Mouse (Mus musculus) stomach, embryonic 15.5 days (tissue): ENCODE measurements around the gene Trpv4. TPM values are rescaled to one million over a fixed set of nuclear protein-coding genes. Genes with fewer than 3 reads are reported as not detected.

Experiments used
- ATAC-seq: fragments of 200-750 bp; cut with Nextera tagmentation; 2 replicates; pipeline ENCODE4 v1.8.0; 2017; ENCODE audit warnings: low read depth, moderate number of reproducible peaks, moderate TSS enrichment; ENCODE audit not compliant: insufficient read depth, low FRiP score
- H3K27ac ChIP-seq: fragments of 300-500 bp; sonication (generic); 2 replicates; pipeline ENCODE4 v1.5.1; 2015; ENCODE audit warnings: mild to moderate bottlenecking, inconsistent platforms
- H3K27me3 ChIP-seq: fragments of 300-500 bp; sonication (generic); replicated peaks from 2 replicates; pipeline ENCODE4 v1.6.1; 2015; ENCODE audit warnings: inconsistent platforms
- H3K36me3 ChIP-seq: fragments of 300-500 bp; sonication (generic); 2 replicates; pipeline ENCODE4 v1.6.1; 2015; ENCODE audit warnings: inconsistent platforms
- H3K4me1 ChIP-seq: fragments of 300-500 bp; sonication (generic); 2 replicates; pipeline ENCODE4 v1.6.1; 2015; ENCODE audit warnings: inconsistent platforms
- H3K4me2 ChIP-seq: fragments of 300-500 bp; sonication (generic); 2 replicates; pipeline ENCODE4 v1.6.1; 2015; ENCODE audit warnings: mild to moderate bottlenecking, inconsistent platforms
- H3K4me3 ChIP-seq: fragments of 300-500 bp; sonication (generic); replicated peaks from 2 replicates; pipeline ENCODE4 v1.5.1; 2015; ENCODE audit warnings: inconsistent platforms
- H3K9ac ChIP-seq: fragments of 300-500 bp; sonication (generic); 2 replicates; pipeline ENCODE4 v1.6.1; 2015; ENCODE audit warnings: inconsistent platforms
- H3K9me3 ChIP-seq: fragments of 300-500 bp; sonication (generic); 2 replicates; pipeline ENCODE4 v1.6.1; 2016; ENCODE audit warnings: inconsistent platforms
- WGBS: fragments of 180-500 bp; shearing (Covaris S2); methylation state at CpG from one replicate; pipeline ENCODE4 v1.1.7; 2015; 5-methylcytosine and 5-hydroxymethylcytosine counted together
- polyA plus RNA-seq: library from polyadenylated mRNA; unstranded; fragments of >200 nt; fragmentation: Nextera tagmentation; extraction: Ambion mirVana; gene quantifications from 2 replicates; pipeline ENCODE4 v1.2.1, GENCODE M21; 2015

The Trpv4 gene
- polyA plus RNA-seq, 1 experiment from 2014 or later, result 1.9 TPM

DNA sequence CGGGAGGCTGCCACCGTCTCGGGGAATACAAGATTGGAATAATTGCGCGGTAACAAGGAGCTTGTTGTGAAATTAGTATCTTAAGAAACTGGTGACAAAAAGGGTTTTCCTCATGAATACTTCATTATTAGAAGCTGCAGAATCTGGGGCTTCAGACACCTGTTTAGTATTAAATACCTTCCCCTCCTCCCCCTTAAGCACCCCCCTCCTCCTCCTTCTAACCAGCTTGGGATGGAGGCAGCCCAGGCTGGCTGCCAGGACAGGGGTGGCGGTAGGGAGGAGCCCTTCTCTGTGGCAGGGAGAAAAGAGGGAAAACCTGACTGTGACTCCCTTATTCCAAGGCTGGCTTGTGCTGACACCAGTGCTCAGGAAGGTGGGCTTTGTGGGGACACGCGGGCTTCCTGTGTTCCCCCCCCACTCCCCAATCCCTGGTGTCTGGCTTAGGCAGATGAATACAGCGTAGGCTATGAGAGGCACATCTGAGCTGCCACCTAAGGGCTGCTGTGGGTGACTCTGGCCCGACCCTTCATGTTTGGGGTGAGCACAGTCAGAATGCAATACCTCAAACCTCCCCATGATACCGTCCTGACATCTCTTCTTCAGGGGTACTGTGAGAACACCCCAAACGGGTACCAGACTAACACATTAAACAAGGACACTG lies 64.9 kb downstream of the Trpv4 start:
- no peaks in the 10 kb centered on the region for H3K9me3 ChIP-seq
- no peaks in the 10 kb centered on the region for H3K27me3 ChIP-seq
- no peak overlapping the region for H3K9ac ChIP-seq
- H3K4me3 ChIP-seq, result no peak overlapping the region
- H3K27ac ChIP-seq, result 0 out of 2 replicates have a peak overlapping the region, but pooled peaks have one; percentile 10
- H3K36me3 ChIP-seq, result no peaks in the 10 kb centered on the region
- WGBS, result 77% methylated on average over 11 of the region's 12 CpGs
- no peak for ATAC-seq
- no peak overlapping the region for H3K4me2 ChIP-seq
- H3K4me1 ChIP-seq, result peaks cover 78% of the 10 kb centered on the region

DNA sequence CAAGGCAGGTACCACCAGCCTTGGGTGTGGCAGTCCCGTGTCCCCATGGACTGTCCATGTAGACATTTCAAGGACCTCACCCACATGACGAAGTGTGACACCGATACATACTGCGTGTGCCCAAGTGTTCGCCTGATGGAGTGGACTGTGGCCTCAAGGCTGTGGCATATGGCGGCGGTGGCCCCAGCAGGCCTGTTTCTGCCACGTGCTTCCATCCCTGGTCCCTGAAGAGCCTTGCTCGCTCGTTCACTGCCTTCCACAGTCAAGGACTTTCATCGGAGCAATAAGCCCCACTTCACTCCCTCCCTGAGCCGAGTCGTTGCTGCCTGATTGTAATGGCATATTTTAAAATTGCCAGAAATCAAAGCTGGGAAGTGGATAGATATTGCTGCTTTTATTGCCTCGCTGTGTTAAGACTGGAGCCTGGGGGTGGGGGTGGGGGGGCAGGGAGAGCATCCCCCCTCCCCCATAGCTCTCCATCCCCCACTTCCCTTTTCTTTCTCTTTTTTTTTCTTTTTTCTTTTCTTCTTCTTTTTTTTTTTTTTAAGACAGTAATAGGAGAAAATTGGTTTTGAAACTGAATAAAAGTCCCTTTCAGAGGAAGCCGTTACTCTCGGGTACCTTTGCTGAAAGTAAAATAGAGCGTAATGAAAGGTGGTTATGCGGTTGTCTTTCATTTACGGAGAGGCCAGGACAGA lies 65.6 kb downstream of the Trpv4 start:
- Histone ChIP-seq H3K4me1 (peaks cover 78% of the 10 kb centered on the region), H3K4me2 (no peak overlapping the region), H3K9me3 (no peaks in the 10 kb centered on the region), H3K36me3 (no peaks in the 10 kb centered on the region), H3K9ac (no peak overlapping the region), H3K4me3 (no peak overlapping the region), H3K27me3 (no peaks in the 10 kb centered on the region), H3K27ac (no peak overlapping the region)
- no peak for ATAC-seq
- WGBS, result 77% methylated on average over 19 of the region's 19 CpGs

- no peak overlapping the region for H3K9ac ChIP-seq
Measured at GRCm38 (mm10) chr5:114591151-114591561, 67.1 kb downstream of the Trpv4 start.

DNA sequence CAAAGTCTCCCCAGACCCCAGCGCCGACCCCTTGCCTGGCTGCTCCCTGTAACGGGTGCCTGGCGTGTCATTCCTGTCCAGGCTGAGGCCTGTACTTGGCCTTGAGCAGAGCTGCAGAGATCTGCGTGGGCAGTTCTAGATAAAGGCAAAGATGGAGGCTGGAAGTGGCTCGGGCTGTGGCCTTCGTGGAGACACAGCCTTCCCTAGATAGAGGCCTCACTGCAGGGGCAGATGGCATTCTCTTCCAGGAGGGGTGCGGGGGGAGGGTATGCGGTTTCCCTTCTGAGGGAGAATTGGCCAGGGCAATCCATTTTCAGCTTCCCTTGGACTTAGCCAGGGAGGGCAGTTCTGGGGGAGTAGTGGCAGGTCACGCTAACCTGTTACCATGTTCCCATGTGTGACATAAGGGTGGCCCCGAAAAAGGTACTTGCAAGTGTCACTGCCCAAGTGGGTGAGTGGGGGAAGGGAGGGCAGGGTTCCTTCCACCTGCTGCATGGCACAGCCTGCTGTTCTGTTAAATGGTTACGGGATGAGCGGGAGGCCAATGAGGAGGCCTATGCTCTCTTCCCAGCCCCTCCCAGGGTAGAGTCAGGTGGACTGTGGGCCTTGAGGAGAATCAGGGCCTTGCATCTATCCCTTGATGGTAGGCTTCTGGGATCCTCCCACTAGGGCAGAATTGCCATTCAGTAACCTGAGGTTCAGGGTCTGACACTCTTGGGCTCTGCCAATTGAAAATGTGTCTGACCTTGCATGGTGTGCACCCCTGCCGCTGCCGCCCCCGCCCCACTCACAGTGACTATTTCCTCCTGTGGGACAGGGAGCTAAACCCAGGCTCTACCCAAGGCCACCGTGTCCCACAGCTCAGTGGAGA lies 67.9 kb downstream of the Trpv4 start:
- no peak for ATAC-seq
- Histone ChIP-seq H3K4me3 (no peak overlapping the region), H3K27ac (0 out of 2 replicates have a peak overlapping the region, but pooled peaks have one; percentile 18), H3K27me3 (no peaks in the 10 kb centered on the region), H3K4me2 (0 out of 2 replicates have a peak overlapping the region, but pooled peaks have one; percentile 15), H3K9me3 (no peaks in the 10 kb centered on the region), H3K4me1 (peaks cover 78% of the 10 kb centered on the region), H3K9ac (no peak overlapping the region), H3K36me3 (no peaks in the 10 kb centered on the region)
- 72% methylated on average over 17 of the region's 17 CpGs for WGBS

More at GRCm38 (mm10) chr5:114591151-114591561, 67.1 kb downstream of the Trpv4 start:
- 26% methylated on average over 15 of the region's 15 CpGs for WGBS
- no peaks in the 10 kb centered on the region for H3K36me3 ChIP-seq
- H3K4me3 ChIP-seq, result no peak overlapping the region
- ATAC-seq, result no peak
- H3K9me3 ChIP-seq, result no peaks in the 10 kb centered on the region
- peak overlapping the region; percentile 15; the same call in 1 of the 2 replicates for H3K4me2 ChIP-seq
- no peaks in the 10 kb centered on the region for H3K27me3 ChIP-seq
- peaks cover 75% of the 10 kb centered on the region for H3K4me1 ChIP-seq
- peak overlapping the region; percentile 18; the same call in 1 of the 2 replicates for H3K27ac ChIP-seq

DNA sequence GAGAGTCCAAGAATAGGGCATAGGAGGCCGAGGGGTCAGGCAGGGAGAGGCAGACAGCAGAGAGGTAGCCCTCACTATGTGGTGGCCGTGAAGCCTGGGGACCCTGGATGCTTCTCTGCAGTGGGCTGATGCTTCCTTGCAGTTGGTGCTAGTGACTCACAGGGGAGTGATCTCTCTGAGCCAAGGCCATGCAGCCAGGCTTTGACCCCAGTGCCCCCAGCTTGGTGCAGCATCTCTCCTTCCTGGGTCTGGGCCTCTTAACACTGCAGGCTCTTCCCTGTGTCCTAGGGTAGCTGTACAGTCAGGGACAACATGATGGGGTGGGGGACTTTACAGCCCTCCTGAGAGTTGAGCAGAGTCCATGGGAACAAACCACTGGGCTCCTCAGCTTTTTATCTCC lies 68.8 kb downstream of the Trpv4 start:
- Histone ChIP-seq H3K4me2 (no peak overlapping the region), H3K9me3 (no peaks in the 10 kb centered on the region), H3K9ac (no peak overlapping the region), H3K27me3 (no peaks in the 10 kb centered on the region), H3K4me3 (no peak overlapping the region), H3K36me3 (no peaks in the 10 kb centered on the region), H3K4me1 (peaks cover 81% of the 10 kb centered on the region), H3K27ac (no peak overlapping the region)
- ATAC-seq, result no peak
- 44% methylated on average over 2 of the region's 2 CpGs for WGBS

GRCm38 (mm10) chr5:114589026-114589425 lies 69.2 kb downstream of the Trpv4 start:
- no peak overlapping the region for H3K27ac ChIP-seq
- H3K9ac ChIP-seq, result no peak overlapping the region
- peaks cover 81% of the 10 kb centered on the region for H3K4me1 ChIP-seq
- H3K4me2 ChIP-seq, result no peak overlapping the region
- WGBS, result 47% methylated on average over 6 of the region's 6 CpGs
- no peaks in the 10 kb centered on the region for H3K27me3 ChIP-seq
- H3K9me3 ChIP-seq, result no peaks in the 10 kb centered on the region
- H3K36me3 ChIP-seq, result no peaks in the 10 kb centered on the region
- no peak for ATAC-seq
- no peak overlapping the region for H3K4me3 ChIP-seq

DNA sequence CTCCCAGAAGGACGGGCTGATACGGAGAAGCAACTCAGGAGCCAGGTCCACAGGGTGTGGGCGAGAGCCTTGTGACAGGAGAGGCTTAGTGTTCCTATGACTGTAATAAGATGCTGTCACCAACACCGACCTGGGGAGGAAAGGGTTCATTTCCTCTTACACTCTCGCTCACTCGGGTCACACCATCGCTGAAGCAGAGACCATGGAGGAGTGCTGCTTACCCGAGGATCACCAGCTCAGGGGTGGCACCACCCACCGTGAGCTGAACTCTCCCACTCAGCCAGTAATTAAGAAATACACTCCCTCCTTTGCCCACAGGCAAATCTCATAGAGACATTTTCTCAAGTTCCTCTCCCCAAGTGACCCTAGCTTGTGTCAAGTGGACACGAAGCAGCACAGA lies 69.8 kb downstream of the Trpv4 start:
- no peaks in the 10 kb centered on the region for H3K9me3 ChIP-seq
- peaks cover 80% of the 10 kb centered on the region for H3K4me1 ChIP-seq
- H3K36me3 ChIP-seq, result no peaks in the 10 kb centered on the region
- H3K27ac ChIP-seq, result no peak overlapping the region
- WGBS, result 48% methylated on average over 10 of the region's 10 CpGs
- H3K27me3 ChIP-seq, result no peaks in the 10 kb centered on the region
- H3K9ac ChIP-seq, result no peak overlapping the region
- H3K4me3 ChIP-seq, result no peak overlapping the region
- ATAC-seq, result no peak
- H3K4me2 ChIP-seq, result no peak overlapping the region

DNA sequence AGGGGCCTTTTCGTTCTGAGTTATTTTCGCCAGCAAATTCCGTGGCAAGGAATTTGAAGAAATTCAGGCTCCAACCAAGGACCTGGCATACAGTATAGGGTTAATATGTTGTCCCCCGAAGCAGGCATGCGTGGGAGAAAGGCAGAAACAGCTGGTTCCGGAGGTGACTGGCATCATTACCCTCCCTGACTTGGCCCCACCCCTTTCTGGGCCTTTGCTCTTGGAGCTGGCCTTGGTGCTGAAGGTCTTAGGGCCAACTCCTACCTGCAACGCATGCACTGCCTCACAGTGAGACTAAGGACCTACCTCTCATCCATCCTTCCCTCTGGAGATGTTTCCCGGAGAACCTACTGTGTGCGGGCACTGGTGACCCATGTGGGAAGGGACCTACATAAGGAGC lies 70.3 kb downstream of the Trpv4 start:
- 39% methylated on average over 9 of the region's 9 CpGs for WGBS
- no peaks in the 10 kb centered on the region for H3K9me3 ChIP-seq
- peaks cover 78% of the 10 kb centered on the region for H3K4me1 ChIP-seq
- no peak for ATAC-seq
- no peak overlapping the region for H3K27ac ChIP-seq
- H3K36me3 ChIP-seq, result no peaks in the 10 kb centered on the region
- no peak overlapping the region for H3K4me3 ChIP-seq
- H3K4me2 ChIP-seq, result no peak overlapping the region
- no peak overlapping the region for H3K9ac ChIP-seq
- no peaks in the 10 kb centered on the region for H3K27me3 ChIP-seq

GRCm38 (mm10) chr5:114585682-114586081 lies 72.5 kb downstream of the Trpv4 start:
- WGBS, result 11% methylated on average over 5 of the region's 5 CpGs
- Histone ChIP-seq H3K9ac (no peak overlapping the region), H3K27me3 (no peaks in the 10 kb centered on the region), H3K9me3 (no peaks in the 10 kb centered on the region), H3K4me2 (peak overlapping the region; percentile 23; the same call in 1 of the 2 replicates), H3K4me1 (peaks cover 59% of the 10 kb centered on the region), H3K36me3 (no peaks in the 10 kb centered on the region), H3K4me3 (no peak overlapping the region), H3K27ac (peak overlapping the region; percentile 55)
- ATAC-seq, result no peak

GRCm38 (mm10) chr5:114584293-114585104 lies 73.7 kb downstream of the Trpv4 start:
- Histone ChIP-seq H3K27me3 (no peaks in the 10 kb centered on the region), H3K9ac (no peak overlapping the region), H3K27ac (peak overlapping the region; percentile 55; the same call in 1 of the 2 replicates), H3K4me1 (peaks cover 48% of the 10 kb centered on the region), H3K4me2 (no peak overlapping the region), H3K4me3 (no peak overlapping the region), H3K36me3 (no peaks in the 10 kb centered on the region), H3K9me3 (no peaks in the 10 kb centered on the region)
- ATAC-seq, result no peak
- 52% methylated on average over 14 of the region's 14 CpGs for WGBS

- Histone ChIP-seq H3K4me2 (no peak overlapping the region), H3K36me3 (no peaks in the 10 kb centered on the region), H3K9ac (no peak overlapping the region), H3K27me3 (no peaks in the 10 kb centered on the region), H3K27ac (no peak overlapping the region), H3K4me1 (peaks cover 40% of the 10 kb centered on the region), H3K9me3 (no peaks in the 10 kb centered on the region), H3K4me3 (no peak overlapping the region)
- no peak for ATAC-seq
- WGBS, result 65% methylated on average over 12 of the region's 12 CpGs
Measured at GRCm38 (mm10) chr5:114583490-114584175, 74.6 kb downstream of the Trpv4 start.
